Mouse (Mus musculus): Measurements from ENCODE around the gene Dsel.

The Dsel gene

DNA sequence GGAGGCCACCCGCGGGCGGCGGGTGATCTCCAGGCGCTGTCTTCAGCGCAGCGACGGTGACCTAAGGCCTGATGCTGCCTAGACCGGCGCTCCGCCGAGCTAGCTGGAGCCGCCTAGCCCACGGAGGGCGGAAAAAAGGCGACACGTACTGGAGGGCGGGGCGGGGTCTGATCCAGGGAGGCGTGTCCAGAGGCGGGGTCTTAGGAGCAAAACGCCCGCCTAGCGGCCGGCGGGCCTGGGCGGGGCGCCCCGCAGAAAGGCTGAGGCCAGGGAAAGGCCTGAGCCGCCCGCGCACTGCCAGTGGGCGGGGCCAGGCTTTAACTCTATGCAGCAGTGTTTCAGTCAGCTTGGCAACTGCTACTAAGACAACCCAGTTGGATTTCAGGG lies at the start of gene Dsel:
Gene Dsel (minus strand): TSS at position 140 of the 387 bp plus-strand sequence.
- peak; percentile 83 for DNase-seq (ENCODE audit: low read depth)

DNA sequence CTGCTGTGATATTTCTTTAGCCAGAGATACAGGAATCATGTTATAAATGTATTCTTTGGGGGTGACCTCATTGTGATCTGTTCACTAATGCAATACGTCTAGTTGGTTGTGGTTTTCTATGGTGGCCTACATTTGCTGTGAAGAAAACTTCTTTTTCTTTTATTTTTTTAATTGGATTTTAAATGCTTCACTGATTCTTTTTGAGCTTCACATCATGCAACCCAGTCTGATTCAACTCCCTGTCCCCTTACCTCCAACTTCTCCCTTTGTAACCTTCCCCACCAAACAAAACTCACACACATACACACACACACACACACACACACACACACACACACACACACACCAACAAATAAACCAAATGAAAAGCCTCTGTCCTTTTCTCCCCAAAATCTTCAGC lies 46.7 kb upstream of the Dsel start:
- no peak for DNase-seq (ENCODE audit: low read depth)

DNA sequence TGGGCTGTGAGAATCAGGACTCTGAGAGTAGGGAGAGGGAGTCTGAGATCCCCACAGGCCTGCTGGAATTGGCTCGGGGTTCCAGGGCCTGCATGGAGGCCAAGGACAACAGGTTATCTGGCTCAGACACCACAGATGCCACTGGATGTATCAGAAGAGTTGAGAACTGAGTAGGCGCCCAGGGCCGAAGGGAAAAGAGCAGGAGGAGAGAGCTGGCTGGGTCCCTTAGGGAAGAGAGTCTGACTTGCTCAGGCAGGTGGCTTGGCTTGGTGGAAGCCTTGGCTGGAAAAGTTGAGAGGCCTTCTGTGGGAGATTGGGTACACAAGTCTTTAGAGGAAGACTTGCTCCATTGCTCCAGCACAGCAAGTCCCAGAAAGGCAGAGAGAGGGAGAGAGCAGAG lies 18.6 kb upstream of the Dsel start:
- DNase-seq (ENCODE audit: low read depth): no peak

DNA sequence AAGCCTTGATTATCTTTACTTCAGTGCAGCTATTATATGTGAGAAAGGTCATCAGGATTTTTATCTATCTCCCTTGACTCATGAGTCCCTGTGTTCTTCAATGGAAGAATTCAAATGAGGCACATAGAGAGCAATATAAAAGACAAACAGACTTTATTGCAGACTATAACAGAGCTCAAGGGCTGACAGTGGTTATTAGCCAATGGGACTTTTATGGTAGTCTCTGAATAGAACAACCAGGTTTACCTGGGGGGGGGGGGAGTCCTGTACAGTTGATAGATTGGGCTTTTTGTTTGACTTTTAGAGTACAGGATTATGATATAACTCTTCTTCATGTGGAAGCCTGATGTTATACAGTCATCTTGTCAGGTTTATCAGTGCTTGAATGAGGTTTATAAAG lies 11.1 kb upstream of the Dsel start:
- DNase-seq (ENCODE audit: low read depth): no peak

DNA sequence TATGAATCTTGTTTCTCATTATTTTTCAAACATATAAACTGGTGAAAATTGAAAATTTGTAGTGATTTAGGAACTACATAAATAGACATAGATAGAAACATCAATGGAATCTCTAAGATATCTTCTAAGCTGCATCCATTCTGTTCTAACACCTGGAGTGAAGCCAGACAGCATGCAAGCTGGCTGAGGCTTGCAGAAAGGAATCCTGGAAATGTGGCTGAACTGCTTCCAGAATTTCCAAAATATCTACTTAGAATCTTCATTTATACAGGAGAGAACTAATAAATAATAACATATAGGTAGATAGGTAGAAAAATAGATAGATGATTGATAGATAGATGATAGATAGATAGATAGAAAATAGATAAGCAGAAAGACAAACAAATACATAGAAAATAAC lies 8.5 kb upstream of the Dsel start:
- DNase-seq (ENCODE audit: low read depth): no peak

DNA sequence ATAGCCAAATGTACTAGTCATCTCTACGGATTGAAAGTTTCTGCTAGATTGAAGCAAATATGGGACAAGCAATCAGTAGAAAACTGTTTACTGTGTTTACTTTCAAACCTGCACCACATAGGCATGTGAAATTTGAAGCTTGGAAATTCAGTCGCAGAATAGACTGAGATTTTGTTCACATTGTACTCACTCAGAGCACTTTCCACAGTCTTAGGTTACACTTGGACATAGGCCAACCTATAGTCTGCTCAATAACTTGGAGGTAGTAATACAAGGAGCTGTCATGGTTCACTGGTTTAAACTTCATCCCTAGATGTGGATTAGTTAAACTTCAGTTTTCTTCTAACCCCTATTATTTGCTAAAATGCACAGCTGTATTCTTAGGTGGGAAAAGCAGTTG lies 749 bp upstream of the Dsel start:
- DNase-seq (ENCODE audit: low read depth): no peak

DNA sequence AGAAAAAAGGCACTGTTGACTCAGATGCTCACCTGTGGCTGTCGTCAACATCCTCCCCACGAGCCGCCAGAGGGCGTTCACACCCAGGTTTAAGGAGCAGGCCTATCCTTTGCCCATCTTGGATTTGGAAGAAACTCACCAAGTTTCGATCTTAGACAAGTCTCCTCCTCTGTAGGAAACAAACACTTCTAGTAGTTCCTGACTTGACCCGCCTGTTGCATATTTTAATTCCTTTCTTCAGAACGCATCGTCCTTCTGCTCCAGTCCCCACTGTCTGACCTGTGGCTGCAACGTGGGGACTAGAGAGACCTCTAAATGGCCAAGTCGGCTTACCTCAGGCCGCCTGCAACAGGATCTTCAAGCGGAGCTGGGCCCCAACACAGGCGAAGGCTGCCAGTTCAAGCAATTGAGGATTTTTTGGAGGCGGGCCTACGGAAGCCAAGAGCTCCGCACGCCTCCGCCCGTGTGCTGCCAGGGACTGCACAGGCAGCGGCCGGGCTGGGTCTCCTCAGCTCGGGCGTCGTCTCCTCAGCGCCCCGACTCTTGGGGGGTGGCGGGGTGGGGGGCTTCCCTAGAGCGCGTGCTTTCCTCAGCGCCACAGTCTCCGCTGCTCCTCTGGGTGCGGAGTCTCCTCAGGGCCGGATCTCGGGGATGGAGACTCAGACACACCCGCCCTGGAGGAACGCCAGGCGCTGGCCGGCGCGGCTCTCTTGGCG lies 497 bp downstream of the Dsel start:
- peak; percentile 62 for DNase-seq (ENCODE audit: low read depth)

DNA sequence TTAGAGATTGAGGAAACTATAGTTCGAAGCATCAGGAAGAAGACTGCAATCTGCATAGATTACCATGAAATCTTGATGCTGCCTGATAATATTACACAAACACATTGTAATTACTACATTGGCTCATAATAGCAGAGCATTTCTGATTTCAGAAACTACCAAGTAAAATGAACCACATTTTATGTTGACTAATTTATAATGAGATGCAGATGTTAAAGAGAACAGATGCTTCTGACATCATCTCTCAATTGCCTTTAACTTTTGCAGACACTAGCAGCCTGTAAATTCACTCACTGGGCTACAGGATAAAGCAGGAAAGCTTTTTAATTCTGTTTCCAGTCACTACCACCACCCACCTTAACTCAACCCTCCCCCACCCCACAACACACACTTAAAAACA lies 6.9 kb downstream of the Dsel start:
- no peak for DNase-seq (ENCODE audit: low read depth)

DNA sequence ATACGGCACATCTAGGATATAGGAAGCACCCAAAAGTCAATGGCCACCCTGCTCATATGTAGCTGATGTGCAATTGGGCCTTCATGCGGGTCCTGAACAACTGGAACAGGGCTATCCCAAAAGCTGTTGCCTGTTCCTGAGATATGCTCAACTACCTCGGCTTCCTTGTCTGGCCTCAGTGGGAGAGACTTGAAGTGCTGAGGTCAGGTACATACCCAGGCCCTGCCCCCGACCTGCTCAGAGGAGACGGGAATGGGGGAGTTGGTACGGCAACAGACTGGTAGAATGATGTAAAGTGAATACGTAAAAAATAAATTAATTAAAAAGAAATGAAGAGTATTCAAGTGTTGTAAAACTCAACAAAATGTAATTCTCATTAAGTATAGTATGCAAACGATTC lies 12.3 kb downstream of the Dsel start:
- DNase-seq (ENCODE audit: low read depth): no peak

DNA sequence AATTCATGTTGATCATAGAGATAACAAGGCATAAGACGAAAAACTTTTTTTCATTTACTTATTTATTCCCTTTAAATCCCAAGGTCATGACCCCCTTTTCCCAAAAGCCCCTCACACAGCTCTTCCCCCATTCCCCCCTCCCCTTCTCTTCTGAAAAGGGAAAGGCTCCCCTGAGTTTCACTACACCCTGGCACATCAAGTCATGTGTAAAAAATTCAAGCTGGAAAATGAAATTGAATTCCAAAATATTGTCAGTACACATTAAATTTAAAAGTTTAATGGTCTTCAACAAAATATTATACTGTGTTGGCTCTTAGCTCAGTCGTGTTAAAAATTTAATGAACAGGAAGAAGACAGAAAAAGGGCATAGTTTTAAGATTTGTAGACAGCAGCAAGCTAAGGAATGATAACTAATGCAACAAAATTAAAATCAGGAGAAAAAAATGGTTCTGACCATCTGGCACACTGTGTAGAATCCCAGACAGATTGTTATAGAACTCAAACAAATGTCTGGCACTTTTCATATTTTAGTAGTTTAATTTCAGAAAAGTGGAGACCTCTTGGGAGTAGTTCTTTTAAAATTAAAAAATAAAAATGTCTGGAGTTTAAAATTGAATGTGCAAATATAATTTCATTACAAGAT lies 31.0 kb downstream of the Dsel start:
- no peak for DNase-seq (ENCODE audit: low read depth)

Data from fibroblast of lung, adult 2 months (primary cell).